Mouse (Mus musculus): Measurements from ENCODE around the gene Pdhx. TPM values are rescaled to one million over a fixed set of nuclear protein-coding genes. Genes with fewer than 3 reads are reported as not detected.

Pdhx gene
- polyA plus RNA-seq, 1 experiment from 2014 or later = 18.1 TPM

DNA sequence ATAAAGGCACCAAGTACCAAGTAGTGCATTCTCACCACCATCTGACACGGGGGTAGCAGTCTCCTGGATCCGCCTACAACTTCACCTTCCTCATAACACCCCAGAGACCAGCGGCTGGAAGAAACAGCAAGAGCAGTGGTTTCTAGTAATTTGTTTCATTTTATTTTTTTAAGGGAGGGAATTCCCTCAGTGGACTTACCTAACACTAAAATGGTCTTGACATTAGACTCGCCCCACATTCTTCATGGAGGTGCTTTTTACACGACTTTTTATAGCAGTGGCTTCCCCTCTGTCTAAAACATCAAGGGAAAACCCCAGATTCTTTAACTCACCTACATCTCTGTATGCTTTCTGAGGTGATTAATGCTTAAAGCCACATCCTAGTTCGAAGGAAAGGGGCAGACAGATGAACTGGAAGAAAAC is 74.1 kb downstream of the Pdhx start:
- DNase-seq = no peak
- H3K27ac ChIP-seq (ENCODE audit: low read depth) = no peak overlapping the region
- H3K27me3 ChIP-seq (ENCODE audit: insufficient read depth, low read length) = no peaks in the 10 kb centered on the region
- no peak overlapping the region for H3K4me3 ChIP-seq (ENCODE audit: low read depth, low read length)
- TF ChIP-seq CTCF (IDR thresholded peaks at IDR 0.05; ENCODE audit: low read depth) (no peak), EP300 (IDR thresholded peaks at IDR 0.05; ENCODE audit: low read depth) (no peak)
- no peaks in the 10 kb centered on the region for H3K9me3 ChIP-seq (ENCODE audit: low read length)
- no peak overlapping the region for H3K4me2 ChIP-seq (ENCODE audit: low read depth, low read length)
- no peak for ATAC-seq
- H3K9ac ChIP-seq (replicated peaks) = no peak overlapping the region
- H3K4me1 ChIP-seq (ENCODE audit: insufficient read depth) = no peaks in the 10 kb centered on the region
- no peaks in the 10 kb centered on the region for H3K36me3 ChIP-seq (replicated peaks; ENCODE audit: insufficient read depth, low read length)
- 48% methylated on average over 6 of the region's 6 CpGs for WGBS (ENCODE audit: insufficient replicate concordance)

DNA sequence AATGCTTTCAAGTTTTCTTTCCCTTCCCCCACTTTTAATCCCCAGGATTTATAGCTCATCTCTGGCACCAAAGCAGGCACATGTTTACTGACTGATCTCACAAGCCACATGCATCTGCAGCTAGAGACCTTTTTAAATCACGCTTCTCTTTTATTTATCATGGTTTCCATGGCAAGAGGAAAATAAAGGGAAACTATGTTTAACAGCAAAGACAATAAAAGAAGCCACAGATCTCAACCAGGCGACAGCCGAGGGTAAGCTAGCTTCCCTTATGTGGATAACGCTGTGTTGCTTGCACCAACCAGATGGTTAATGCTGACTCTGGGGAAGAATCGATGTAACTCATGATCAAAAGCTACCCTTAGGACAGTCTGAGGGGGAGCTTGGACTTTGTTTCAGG is 75.0 kb downstream of the Pdhx start:
- DNase-seq = no peak
- no peak overlapping the region for H3K9ac ChIP-seq (replicated peaks)
- H3K4me2 ChIP-seq (ENCODE audit: low read depth, low read length) = no peak overlapping the region
- no peak overlapping the region for H3K27ac ChIP-seq (ENCODE audit: low read depth)
- ATAC-seq = no peak
- H3K4me3 ChIP-seq (ENCODE audit: low read depth, low read length) = no peak overlapping the region
- 27% methylated on average over 5 of the region's 5 CpGs for WGBS (ENCODE audit: insufficient replicate concordance)
- no peaks in the 10 kb centered on the region for H3K9me3 ChIP-seq (ENCODE audit: low read length)
- TF ChIP-seq EP300 (IDR thresholded peaks at IDR 0.05; ENCODE audit: low read depth) = no peak
- H3K36me3 ChIP-seq (replicated peaks; ENCODE audit: insufficient read depth, low read length) = no peaks in the 10 kb centered on the region
- H3K27me3 ChIP-seq (ENCODE audit: insufficient read depth, low read length) = no peaks in the 10 kb centered on the region
- H3K4me1 ChIP-seq (ENCODE audit: insufficient read depth) = no peaks in the 10 kb centered on the region

DNA sequence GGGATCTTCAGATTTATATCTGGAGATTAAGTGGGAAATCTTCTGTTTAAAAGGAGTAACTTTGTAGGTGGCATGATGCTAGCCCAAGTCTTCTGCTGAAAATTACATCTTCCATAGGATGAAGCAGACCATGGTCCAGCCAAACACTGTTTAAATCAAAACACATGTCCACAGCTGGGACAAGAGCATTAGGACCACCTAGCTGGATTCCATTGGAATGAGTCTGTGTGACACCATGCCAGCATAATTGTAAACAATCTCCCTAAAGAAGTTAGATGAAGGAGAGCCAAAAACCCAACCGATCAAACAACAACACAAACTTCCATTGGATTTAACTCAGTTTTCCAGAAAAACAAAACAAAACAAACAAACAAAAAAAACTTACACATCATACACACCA is 75.4 kb downstream of the Pdhx start:
- DNase-seq = no peak
- H3K4me3 ChIP-seq (ENCODE audit: low read depth, low read length) = no peak overlapping the region
- ATAC-seq = no peak
- 77% methylated on average over 1 of the region's 1 CpGs for WGBS (ENCODE audit: insufficient replicate concordance)
- H3K27ac ChIP-seq (ENCODE audit: low read depth) = no peak overlapping the region
- H3K9ac ChIP-seq (replicated peaks) = no peak overlapping the region
- H3K9me3 ChIP-seq (ENCODE audit: low read length) = no peaks in the 10 kb centered on the region
- TF ChIP-seq CTCF (IDR thresholded peaks at IDR 0.05; ENCODE audit: low read depth) = no peak
- no peak for TF ChIP-seq EP300 (IDR thresholded peaks at IDR 0.05; ENCODE audit: low read depth)
- H3K4me1 ChIP-seq (ENCODE audit: insufficient read depth) = no peaks in the 10 kb centered on the region
- H3K4me2 ChIP-seq (ENCODE audit: low read depth, low read length) = no peak overlapping the region
- H3K27me3 ChIP-seq (ENCODE audit: insufficient read depth, low read length) = no peaks in the 10 kb centered on the region
- H3K36me3 ChIP-seq (replicated peaks; ENCODE audit: insufficient read depth, low read length) = no peaks in the 10 kb centered on the region

DNA sequence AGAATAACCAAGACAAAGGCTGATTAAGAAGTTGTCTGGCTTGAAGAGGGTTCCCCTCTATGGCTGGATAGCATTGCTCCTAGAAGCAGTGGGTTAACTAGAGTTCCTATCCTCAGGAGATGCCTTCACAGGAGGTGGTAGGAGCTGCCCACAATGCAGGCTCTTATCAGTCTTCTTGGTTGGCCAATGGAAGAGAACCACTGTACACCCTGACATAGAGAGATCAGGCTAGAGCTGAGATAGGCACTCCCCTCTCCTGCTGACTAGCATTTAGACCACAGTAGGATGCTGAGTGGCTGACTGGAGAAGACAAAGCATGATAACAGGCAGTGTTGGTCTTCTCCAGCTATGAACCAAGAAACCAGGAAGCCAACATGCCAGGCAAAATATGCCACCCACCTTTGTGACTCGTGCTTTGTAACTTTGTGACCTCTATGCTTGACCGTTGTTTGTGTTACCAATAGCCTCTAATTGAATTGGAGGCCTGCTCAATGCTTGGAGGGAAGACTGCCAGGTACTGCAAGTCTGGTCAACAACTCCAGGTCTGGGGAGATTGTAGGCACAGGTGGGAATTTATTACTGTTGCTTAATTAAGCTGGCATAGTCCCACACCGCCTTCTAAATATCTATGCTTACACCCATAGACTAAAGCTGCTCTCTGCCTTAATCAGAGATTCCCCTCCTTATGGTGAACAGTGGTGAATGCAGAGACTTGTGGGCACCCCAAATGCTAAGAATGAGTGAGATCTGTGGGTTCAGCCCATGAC is 79.3 kb downstream of the Pdhx start:
- ATAC-seq = no peak
- Histone ChIP-seq H3K4me3 (ENCODE audit: low read depth, low read length) (no peak overlapping the region), H3K9me3 (ENCODE audit: low read length) (no peaks in the 10 kb centered on the region), H3K4me2 (ENCODE audit: low read depth, low read length) (no peak overlapping the region), H3K4me1 (ENCODE audit: insufficient read depth) (no peaks in the 10 kb centered on the region), H3K36me3 (replicated peaks; ENCODE audit: insufficient read depth, low read length) (no peaks in the 10 kb centered on the region), H3K27ac (ENCODE audit: low read depth) (no peak overlapping the region), H3K9ac (replicated peaks) (no peak overlapping the region), H3K27me3 (ENCODE audit: insufficient read depth, low read length) (no peaks in the 10 kb centered on the region)
- WGBS (ENCODE audit: insufficient replicate concordance) = 77% methylated on average over 3 of the region's 3 CpGs
- DNase-seq = no peak
- TF ChIP-seq EP300 (IDR thresholded peaks at IDR 0.05; ENCODE audit: low read depth) = no peak
- no peak for TF ChIP-seq CTCF (IDR thresholded peaks at IDR 0.05; ENCODE audit: low read depth)

DNA sequence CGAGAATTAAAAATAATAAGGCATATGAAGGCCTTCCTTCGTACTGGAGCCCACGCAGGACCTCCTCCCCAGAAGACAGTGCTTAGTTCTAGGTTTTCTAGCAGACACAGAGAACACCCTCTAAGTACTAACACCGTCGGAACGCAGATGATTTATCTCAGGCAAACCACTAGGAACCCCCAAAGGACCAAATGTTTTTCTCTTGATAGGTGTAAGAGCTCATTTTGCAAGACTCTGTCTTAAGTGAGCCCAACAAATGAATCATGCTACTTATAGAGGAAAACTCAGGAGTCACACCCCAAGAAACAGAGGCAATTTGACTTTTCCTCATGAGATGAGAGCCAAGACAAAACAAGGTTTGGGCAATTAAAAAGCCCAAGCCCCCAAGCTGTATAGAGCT is 80.9 kb downstream of the Pdhx start:
- WGBS (ENCODE audit: insufficient replicate concordance) = 70% methylated on average over 6 of the region's 6 CpGs
- Histone ChIP-seq H3K4me1 (ENCODE audit: insufficient read depth) (no peaks in the 10 kb centered on the region), H3K27me3 (ENCODE audit: insufficient read depth, low read length) (no peaks in the 10 kb centered on the region), H3K4me2 (ENCODE audit: low read depth, low read length) (no peak overlapping the region), H3K36me3 (replicated peaks; ENCODE audit: insufficient read depth, low read length) (no peaks in the 10 kb centered on the region), H3K9ac (replicated peaks) (no peak overlapping the region), H3K9me3 (ENCODE audit: low read length) (no peaks in the 10 kb centered on the region), H3K4me3 (ENCODE audit: low read depth, low read length) (no peak overlapping the region), H3K27ac (ENCODE audit: low read depth) (no peak overlapping the region)
- no peak for TF ChIP-seq CTCF (IDR thresholded peaks at IDR 0.05; ENCODE audit: low read depth)
- ATAC-seq (no peak), DNase-seq (no peak)

DNA sequence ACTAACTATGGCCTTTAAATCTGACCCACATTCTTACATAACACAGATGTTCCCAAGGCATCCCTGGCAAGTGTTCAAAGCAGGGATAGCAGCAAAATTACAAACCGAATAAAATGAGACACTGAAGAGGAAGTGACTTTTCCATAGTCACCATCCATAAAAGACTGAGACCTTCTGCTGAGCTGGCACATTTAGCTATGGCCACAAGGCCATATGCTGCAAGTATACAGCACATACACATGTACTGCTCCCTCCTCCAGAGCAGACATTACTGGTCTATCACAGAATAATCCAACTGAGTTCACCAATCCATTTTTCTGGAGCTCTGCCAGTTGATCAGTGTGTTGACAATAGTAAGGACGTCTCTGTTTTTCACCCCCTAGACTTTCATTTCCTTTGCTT is 83.0 kb downstream of the Pdhx start:
- H3K9me3 ChIP-seq (ENCODE audit: low read length) = no peaks in the 10 kb centered on the region
- no peaks in the 10 kb centered on the region for H3K4me1 ChIP-seq (ENCODE audit: insufficient read depth)
- no peak overlapping the region for H3K9ac ChIP-seq (replicated peaks)
- H3K4me3 ChIP-seq (ENCODE audit: low read depth, low read length) = no peak overlapping the region
- DNase-seq = no peak
- no peak overlapping the region for H3K27ac ChIP-seq (ENCODE audit: low read depth)
- 30% methylated on average over 2 of the region's 2 CpGs for WGBS (ENCODE audit: insufficient replicate concordance)
- H3K4me2 ChIP-seq (ENCODE audit: low read depth, low read length) = no peak overlapping the region
- no peaks in the 10 kb centered on the region for H3K36me3 ChIP-seq (replicated peaks; ENCODE audit: insufficient read depth, low read length)
- H3K27me3 ChIP-seq (ENCODE audit: insufficient read depth, low read length) = no peaks in the 10 kb centered on the region
- peak; percentile 27; the same call in 1 of the 2 replicates for ATAC-seq
- TF ChIP-seq EP300 (IDR thresholded peaks at IDR 0.05; ENCODE audit: low read depth) = no peak
- TF ChIP-seq CTCF (IDR thresholded peaks at IDR 0.05; ENCODE audit: low read depth) = no peak

All from liver, postnatal 0 days (tissue).